Mouse (Mus musculus) fat pad, adult 2 months (tissue): ENCODE data around the gene Spata5.
A peak's percentile ranks its signal among the peaks of the same experiment; 100 is the strongest.

Experiments used
- DNase-seq: peaks from one replicate; pipeline ENCODE4 v3.0.0-alpha.2; 2011; ENCODE audit warnings: low read depth, low spot score; ENCODE audit errors: extremely low read depth

Gene Spata5

DNA sequence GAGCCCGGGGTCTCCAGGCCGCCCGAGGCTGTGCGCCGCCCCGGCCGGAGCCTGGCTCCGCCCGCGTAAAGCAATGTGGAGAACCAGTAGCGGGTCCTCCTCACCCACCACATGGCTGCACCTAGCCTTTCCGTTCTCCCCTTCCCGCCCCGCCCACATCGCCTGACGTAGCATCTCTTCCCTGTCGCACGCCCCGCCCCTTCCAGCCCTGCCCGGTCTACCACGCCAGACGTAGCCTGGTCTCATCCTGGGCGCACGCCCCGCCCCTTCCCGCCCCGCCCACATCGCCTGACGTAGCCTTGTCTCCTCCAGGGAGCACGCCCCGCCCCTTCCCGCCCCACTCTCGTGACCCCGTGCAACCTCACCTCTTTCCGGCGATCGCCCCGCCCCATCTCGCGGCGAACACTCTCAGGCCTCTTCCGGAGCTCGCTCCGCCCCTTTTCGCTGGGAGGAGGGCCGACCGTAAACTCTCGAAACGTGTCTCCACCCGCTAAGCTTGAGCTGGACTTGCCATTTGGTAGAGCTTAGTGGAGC, at the start of gene Spata5:
Spata5 (plus strand) TSS at position 439 of the 534 bp plus-strand sequence.
- DNase-seq, result peak; percentile 88

DNA sequence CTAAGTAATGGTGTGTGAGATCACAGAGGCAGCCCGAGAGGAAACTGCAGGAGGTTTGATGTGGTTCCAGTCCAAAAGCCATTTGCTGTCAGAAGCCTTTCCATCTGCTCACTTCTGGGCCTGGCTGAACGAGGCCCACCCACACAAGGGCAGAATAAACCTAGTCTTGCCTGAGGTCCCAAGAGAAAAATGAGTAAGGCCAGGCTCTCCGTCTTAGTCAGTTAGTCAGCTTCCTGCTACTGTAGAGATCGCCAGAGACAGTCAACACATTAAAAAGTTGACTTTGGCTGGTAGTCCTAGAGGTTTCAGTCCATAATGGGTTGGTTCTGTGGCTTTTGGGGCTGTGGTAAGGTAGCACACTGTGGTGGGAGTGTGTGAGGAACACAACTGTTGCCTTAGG, 49.3 kb upstream of the Spata5 start:
- no peak for DNase-seq

DNA sequence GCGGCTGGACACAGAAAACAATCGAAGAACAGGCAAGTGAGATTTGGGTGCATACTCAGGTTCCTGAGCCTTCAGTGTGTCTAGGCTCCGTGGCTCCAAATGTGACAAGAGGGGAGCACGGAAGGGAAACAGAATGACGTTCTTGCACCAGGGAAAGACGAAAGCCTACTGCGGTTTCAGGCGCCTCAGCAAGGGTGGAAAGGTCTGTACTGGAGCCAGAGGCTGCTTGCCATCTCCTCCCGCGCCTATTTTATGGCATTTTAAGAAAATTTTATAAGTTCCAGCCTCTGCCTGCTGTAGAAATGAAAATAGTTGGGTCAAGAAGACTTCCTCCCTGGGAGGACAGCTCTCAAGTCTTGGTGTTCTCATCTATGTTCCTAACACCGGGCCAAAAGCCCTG, 46.0 kb upstream of the Spata5 start:
- DNase-seq, result no peak

DNA sequence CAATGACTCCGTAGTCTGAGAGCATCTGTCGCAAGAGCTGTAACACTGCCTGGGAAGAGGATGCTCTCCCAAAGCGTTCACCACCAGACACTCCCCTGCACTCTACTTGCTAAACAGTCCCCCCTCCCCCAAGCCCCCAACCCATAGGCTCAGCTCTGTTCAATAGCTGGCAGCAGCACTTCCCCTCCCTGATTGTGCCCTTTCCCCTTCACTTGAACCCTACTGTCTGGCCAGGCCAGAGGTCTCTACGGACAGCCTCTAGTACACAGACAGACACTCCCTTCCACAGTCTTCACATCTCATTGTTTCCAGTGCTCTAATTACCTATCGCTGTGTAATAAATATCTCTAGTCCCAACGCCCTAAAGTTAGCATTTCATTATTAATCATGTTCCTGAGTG, 41.8 kb upstream of the Spata5 start:
- no peak for DNase-seq

DNA sequence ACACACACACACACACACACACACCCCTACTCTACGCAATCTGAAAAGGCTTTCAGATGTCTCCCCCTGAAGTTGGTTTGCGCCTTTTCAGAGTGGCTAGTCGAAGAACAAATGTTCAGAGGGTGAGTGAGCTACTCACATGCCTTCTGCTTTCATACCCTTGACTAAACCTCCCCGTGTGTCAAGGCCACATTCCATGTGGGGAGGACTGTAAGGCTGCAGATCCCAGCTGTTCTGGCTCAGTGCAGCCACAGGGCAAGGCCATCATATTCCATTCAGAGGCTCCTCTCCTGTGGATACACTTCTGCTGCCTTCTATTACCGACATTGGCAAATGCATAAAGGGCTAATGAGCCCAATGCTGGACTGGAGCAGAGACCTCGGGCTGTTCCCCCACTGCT, 41.3 kb upstream of the Spata5 start:
- no peak for DNase-seq

DNA sequence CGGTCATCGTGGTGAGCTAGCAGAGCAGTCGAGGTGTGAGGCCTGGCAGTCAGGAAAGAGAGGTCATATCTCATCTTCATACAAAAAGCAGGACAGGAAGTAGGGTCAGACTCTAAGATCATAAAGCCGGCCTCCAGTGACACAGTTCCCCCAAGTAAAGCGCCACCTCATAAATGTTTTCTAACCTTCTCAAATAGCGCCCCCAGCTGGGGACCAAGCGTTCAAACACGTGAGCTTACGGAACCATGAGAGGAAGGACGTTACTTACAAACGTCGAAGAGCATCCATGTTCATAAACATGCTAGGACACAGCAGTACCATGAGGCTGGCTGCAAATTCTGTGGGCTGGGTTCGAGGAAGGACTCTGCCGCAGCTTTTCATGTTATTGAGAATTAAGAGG, 40.5 kb upstream of the Spata5 start:
- DNase-seq, result no peak

DNA sequence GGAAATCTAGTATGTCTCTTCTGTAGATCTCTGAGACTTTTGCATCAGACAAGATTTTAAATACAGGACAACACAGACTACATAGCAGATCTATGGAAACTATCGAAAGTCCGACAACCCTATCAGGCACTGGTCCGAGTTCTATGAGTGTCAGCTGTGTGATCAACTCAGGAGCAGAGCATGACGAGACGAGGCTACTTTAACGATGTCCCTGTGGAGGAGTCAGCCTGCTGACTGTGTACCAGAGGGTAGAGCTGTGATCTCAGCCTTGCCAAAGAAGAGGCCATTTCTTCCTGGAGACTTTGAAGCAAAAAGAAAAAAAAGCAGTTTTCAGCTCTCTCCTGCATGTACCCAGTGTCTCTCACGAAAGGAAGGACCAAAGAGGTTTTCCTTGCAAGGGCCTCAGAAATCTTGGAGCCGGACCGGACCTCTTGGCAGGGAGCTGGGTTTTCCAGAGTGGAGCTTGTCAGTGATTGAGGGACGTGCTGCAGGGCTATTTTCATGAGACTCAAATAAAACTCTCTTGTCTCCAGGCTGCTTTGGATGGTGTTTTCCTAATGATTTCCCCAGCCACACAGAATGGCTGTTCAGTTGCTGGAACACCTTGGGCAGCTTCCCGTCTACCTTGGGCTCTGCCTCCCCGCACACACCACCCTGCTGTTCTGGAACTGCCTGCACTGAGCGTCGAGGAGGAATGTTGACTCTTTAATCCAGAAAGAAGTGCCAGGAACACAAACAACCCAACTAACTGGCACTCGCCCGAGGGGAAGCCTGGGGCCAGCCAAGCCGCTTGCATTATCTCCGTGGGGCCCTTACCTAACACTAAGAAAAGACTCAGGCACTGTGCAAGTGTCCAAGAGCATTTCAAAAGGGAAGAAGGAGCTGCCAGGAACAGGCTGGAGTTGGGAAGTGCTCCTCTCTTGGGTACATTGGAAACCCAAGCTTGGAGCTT, 39.5 kb upstream of the Spata5 start:
- DNase-seq, result peak; percentile 82

DNA sequence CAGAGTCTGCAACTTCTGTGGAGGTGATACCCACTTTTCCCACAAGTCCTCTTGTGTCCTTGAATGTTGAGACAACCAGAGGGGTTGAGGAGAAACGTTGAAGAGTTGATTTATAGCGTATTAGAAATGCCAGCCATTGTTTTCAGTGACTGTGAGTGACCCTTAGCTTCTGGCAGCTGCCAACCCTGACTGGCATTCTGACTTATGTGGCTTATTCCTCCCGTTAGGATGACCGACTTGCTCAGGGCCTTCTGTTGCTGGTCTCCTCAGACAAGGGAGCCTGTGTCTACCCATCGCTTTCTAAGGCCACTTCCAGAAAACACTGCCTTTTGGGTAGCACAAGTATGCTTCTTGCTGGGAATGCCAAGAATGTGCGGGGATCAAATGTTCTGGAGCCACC, 38.2 kb upstream of the Spata5 start:
- no peak for DNase-seq

DNA sequence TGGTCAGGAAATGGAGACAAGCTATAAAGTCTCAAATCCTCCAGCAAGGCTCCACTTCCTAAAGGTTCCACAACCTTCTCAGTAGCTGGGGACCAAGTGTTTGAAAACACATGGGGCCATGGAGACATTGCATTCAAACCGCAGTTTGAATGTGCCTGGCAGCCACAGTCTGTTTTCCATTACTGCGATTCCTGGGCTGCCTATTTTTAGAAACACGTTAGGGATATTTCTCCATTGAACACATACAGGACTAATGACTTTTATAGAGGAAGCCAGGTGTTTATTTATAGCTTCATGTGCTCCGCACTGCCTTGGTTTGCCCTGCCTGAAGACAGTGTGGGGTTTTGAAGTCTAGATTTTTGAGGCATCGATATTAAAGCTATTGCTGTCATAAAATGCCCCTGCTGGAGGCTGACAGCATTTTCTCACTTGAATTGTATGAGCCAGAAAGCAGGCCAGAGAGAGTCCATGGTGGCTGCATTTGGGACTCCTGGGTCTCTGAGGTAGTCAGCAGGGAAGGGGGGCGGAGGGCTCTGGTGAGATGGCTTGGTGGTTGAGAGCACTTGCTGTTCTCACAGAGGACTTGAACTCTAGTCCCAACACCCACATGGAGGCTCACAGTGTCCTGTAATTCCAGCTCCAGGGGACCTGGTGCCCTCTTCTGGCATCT, 36.5 kb upstream of the Spata5 start:
- DNase-seq, result no peak

DNA sequence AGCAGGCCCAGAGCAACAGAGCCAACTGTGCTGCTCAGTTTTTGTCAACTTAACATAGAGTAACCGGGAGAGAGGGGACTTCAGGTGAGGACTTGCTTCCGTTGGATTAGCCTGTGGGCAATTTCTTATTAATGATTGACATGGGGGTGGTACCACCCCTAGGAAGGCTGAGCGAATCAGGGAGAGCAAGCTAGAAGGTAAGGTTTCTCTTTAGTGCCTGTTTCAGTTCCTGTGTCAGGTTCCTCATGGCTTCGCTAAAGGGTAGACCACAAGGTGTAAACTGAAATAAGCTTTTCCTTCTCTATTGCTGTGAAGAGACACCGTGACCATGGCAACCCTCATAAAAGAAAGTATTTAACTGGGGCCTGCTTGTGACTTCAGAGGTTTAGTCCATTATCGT, 32.4 kb upstream of the Spata5 start:
- DNase-seq, result no peak

DNA sequence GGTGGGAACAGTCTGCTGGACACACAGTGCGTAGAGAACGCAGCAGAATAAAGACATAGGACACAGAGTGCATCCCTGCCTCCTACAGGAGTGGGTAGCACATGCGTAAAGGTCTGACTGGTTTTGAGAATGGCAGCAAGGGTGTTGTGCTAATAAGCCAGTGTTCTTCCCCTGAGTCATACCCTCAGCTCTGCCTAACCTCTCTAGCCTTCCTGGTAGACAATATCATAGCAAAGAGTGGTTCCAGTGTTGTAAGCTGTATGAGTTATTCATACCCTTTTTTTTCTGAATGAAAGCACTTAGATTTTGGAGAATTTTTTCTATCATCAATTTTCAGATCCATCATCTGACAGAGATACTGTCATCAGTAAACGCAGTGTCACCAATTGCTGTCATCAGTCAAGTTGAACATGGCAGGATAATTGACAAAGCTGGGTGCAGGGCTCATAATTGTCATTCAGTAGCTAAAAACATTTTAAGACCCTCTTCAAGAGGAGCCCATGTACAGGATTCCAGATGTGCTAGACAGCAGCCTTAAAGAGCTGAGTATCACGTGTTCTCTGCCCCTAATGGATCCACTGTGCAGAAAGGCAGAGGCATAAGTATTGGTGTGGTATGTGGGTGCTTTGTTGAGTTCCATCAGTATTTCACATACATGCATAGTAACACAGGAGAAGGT, 22.6 kb upstream of the Spata5 start:
- no peak for DNase-seq

DNA sequence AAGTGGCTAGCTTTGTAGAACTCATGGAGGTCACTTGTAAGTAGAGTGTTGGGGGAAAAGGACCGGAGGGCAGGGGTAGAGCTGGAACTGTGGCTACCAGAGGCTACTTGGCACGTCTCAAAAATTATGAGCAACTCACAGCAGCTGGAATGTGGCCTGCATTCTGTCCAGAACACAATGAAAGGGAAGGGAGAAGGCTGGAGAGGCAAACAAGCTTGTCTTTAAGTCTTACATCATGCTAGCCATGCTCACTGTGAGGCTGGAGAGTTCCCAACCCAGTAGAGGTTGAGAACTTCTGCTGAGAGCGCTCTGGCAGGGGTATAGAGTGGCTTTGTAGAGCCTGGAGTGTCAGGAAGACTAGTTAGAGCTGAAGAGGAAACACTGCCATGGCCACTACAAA, 22.1 kb upstream of the Spata5 start:
- DNase-seq, result no peak

DNA sequence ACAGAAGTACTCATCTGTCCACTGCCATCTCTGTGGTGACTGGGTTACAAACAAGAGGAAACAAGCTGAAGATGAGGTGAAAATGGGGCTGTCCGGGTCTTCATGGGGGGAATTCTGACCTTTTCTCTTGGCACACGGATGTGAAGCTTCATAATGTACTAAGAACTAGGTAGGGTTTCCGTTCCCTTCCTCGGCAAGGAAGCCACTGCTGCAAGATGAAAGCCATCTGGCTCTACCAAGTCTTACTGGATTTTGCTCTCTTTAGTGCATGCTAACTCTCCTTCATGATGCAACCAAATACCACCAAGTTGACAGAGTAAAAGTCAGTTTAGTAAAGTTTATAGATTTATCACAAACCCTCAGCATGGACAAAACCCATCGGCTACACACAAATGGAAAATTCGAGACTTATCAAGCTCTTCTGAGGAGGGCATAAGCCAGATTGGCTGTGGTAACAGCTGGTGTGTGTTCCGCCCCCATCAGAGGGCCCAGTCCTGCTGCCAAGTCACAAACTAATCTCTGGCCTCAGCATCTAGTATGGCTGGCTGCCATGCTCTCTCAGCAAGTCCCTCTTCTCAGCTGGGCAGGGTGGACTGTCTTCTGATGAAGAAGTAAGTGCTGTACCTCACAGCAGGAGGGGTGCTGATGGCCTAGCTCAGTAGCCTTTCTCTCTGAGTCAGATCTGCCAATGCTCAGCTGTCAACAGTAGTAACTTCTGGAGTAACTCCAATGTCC, 20.9 kb upstream of the Spata5 start:
- DNase-seq, result no peak

DNA sequence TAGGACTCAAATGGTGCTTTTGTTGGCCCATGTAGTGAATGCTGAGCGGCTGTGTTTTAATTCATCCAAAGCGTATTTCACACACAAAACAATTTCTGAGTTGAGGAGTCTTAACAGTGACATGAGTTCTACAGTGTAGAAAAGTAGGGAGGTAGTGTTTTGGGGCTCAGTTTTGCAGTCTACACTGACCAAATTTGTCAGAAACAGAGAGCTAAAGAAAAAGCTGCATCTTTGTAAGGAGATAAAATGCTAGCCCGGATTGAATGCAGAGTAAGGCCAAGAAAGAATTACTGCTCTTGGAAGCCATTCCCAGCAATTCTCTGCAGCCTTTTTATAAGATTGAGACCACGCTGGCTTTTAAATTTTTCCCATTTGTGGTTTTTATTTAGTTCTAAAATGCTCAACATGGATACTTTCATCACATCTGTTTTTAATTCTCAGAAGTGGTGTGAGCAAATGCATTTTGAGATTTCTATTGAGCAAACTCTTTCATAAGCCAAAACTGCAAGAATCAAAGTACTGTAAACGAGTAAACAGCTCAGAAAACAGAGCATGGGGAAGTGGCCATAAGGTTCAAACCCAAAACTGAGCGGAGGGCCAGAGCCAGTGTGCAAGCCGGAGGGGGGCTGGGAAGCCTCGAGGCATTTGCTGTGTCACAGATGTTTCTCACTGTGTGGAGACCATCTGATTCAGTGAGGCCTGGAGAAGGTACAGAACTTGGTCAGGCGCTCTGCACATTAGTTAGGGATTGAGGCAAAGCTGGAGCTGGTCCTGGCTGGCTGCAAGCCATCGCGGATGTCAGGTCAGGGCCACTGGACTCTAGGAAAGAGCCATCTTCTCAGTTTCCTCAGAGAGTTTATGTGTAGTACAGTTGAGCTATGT, 17.7 kb upstream of the Spata5 start:
- DNase-seq, result no peak

DNA sequence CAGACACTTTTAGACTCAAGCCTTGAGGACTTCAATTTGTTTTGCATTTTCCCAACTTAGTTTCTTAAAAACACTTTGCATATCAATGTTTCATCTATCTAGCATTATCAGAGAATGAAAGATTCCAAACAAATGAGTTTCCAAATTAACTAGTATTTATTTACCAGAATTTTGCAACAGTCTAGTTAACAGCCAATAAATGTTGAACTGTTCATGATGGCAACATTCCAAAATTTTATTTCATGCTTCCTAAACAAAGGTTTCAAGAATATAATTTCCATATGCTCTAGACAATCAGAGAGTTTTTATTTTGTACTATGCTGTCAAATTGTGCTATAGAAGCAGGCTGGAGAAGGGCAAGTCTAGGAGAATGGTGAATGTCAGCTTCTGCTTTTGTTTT, 12.1 kb upstream of the Spata5 start:
- no peak for DNase-seq

DNA sequence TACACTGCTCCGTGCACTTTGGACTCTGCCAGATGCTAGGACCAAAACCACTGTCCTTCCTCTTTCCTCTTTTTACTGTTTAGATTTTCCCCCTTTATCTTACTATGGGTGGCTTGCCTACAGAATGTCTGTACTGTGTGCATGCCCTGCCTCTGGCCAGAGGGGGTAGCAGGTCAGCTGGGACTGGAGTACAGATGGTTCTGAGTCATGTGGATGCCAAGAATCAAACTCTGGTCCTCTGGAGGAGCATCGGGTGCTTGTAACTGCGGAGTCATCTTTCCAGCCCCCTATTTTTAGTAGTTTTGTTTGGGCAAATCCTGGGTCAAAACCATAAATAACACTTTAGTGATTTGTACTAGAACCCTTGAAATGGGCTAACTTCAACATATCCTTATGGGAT, 6.2 kb upstream of the Spata5 start:
- no peak for DNase-seq

DNA sequence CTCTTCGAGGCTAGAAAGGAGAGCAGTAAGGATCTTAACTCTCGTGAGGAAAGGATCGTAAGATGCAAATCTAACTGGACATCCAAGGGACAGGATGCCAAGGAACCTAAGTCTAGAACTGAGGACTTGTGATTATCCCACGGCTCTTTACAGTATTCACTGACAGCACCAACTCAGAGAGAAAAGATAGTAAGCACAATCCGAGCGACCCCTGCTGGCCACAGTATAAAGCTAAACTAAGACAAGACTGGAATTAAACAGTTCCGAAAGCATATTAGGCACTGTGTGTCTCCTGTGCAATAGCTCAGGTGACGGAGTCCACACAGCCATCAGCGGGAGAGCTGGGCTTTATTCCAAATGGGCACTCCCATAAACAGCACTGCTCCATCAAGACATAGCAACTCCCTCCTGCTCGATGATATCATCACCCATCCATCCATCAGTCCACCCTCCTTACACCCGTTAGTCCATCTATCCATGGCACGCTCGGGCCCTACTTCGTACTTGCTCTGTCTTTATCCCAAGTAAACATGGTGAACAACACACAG, 5.2 kb upstream of the Spata5 start:
- no peak for DNase-seq

DNA sequence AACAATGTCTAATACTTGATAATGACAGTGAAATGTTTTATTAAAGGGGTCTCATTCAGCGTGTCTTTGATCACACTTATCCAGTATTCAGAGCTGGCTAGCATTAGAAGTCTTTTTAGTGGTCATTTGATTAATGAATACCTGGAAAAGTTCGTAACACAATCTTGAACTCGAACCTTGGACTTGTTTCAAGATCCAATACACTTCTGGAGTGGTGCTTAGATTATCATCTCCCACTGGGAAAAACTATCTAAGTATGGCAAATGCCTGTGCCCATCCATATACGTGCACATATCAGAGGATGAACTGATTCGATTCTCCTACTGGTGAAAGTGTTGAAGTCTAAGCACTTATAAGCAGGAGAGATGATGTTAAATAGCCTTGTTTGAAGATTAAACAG, 1.4 kb upstream of the Spata5 start:
- DNase-seq, result no peak

DNA sequence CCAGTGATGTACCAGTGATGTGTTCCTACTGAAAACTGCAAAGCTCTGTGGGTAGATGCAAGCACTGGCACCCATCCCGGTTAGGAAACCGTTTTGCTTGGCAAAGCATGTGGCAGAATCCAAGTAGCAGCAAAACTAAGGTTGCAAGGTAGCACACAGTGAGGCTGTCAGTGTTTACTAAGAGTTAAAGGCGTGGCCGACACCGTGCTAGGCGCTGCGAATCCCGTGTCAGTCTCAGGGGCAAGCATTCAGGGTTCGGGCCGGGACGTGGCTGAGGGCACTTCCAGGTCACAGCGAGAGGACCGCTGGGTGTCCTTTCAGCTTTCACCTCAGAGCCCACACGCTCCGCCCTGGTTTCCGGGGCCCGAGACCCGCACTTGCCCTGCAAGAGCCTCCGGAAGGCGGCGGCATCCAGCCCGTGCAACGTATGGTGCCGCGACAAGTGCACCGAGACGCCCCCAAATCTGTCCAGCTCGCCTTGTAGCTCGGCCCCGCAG, 687 bp upstream of the Spata5 start:
- no peak for DNase-seq
